Mouse (Mus musculus): ENCODE measurements around the gene Ext2. TPM values are rescaled to one million over a fixed set of nuclear protein-coding genes. Genes with fewer than 3 reads are reported as not detected.

Gene Ext2
- polyA plus RNA-seq, 1 experiment, result 48.8 TPM

DNA sequence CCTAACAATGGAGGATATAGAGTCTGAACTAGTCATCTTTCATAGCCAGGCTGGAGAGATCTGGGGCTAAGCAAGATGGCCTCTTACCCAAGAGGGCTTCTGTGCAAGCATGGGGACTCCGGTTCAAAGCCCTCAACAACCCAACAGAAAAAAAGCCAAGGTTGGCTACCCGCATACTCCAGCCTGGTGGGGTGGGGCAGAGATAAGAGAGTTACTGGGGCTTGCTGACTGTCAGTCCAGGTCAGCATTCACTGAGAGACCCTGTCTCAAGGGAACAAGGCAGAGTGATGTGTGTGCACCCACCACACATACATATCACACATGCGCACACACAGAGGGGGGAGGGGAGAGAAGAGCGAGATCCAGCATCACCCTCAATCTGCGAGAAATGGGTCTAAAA lies 4.6 kb downstream of the Ext2 start:
- TF ChIP-seq GATA1 (IDR thresholded peaks at IDR 0.05; ENCODE audit: low read length), result no peak

DNA sequence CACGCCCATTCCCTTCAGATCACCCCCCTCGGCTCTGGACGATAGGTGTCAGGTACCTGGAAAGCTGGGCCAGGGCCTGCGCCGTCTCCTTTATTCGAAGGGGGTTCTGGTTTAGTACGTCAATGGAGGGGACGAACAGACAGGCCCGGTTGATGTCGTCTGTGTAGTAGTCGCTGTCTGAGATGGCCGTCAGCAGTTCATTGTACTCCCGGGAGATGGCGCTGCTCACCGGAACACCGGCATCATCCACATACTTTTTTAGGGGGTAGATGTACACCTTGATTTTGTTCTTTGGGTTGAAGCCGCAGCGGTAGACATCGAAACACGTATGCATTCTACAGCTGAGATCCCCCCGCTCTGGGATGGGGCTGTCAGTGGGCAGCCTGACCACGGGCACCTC lies 9.0 kb downstream of the Ext2 start:
- no peak for TF ChIP-seq GATA1 (IDR thresholded peaks at IDR 0.05; ENCODE audit: low read length)

DNA sequence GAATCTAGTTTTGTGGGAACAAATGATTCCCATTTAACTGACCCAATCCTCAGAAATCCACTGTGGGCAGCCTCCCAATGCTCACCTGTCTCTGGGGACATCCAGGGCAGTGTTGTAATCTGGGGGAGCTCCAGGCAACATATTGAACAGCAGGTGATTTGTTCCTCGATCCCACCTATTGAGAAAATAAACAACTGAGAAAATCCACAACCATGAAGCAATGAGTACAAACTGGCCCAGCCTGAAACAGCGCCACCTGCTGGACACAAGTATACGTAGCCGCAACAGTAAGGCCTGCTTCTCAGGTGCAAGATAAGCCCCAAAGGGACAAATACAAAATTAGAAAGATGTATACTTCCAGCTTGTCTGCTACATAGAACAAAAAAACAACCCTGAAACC lies 10.6 kb downstream of the Ext2 start:
- TF ChIP-seq GATA1 (IDR thresholded peaks at IDR 0.05; ENCODE audit: low read length), result no peak

DNA sequence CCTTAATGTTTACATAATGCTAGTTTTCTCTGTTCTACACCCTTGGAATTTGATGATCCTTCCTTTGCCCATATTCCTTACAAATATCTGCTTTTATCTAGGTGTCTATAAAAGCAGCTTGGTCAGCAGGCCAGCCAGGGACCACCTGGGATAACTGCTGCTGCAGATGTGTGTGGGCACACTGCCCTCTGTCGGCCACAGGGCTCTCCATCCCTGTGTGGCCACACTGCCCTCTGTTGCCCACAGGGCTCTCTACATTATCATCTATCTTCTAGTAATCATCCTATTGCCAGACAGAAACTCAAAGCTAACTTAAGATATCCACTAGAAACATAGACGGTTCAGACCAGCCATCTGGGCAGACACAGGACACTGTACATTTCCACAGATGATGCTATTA lies 12.4 kb downstream of the Ext2 start:
- no peak for TF ChIP-seq GATA1 (IDR thresholded peaks at IDR 0.05; ENCODE audit: low read length)

DNA sequence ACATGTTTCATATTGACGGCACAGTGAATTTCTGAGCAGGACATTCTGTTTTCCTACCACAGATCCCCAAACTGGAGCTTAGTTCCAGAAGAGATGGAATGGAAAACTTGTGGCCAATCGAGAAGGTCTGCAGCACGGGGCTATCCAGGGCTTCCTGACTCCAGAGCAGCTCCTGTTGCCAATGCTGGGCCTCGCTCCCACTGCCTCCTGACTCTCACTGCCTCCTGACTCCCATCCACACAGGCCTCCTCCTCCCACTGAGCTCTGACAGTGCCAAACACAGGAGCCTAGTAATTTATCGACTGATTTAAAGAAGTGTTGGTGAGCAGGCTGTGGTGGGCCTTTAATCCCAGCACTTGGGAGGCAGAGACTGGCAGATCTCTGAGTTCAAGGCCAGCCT lies 14.3 kb downstream of the Ext2 start:
- no peak for TF ChIP-seq GATA1 (IDR thresholded peaks at IDR 0.05; ENCODE audit: low read length)

DNA sequence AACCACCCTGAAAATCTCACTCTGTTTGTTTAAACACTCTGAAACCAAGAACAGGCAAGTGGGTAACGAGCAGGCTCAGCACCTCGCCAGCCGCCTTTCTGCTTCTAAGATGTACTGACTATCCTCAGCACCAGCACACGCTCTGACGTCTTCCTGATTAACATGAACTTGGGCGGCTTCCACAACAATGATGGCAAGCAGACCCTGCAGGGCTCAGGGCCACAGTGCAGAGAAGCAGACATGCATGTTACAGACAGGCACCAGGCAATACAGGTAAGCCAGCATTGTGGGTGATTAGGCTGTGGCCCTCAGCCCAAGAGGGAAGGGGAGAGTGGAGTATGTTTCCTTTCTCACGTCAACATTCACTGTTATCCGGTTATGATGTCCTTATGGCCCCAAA lies 14.9 kb downstream of the Ext2 start:
- no peak for TF ChIP-seq GATA1 (IDR thresholded peaks at IDR 0.05; ENCODE audit: low read length)

DNA sequence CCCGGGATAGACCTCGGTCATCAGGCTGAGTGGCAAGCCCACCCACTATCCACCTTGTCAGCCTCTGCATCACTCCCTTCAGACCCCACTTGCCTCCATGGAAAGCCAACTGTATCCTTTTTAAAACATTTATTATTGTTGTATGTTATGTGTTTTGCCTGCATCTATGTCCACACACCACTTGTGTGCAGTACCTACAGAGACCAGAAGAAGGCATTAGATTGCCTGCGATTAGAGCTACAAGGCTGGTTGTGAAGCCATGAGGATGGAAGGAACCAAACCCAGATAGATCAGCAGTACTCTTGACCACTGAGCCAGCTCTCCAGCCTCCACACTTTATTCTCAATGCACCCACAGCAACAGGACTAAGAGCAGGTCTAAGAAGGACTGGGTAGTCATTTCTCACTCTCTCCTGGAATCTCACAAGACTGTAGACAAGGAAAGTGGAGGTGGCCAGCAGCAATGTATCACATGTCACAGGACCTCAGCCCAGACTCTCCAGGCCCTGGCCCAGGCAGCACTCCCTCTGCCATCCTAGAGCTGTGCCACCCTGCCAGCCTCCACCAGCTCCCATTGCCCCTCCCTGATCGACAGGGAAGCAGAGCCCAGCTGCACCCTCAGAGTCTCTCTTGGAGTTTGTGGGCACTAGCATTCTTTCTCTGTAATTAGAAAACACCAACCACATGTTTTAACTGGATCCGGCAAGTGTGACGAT lies 15.7 kb downstream of the Ext2 start:
- no peak for TF ChIP-seq GATA1 (IDR thresholded peaks at IDR 0.05; ENCODE audit: low read length)

DNA sequence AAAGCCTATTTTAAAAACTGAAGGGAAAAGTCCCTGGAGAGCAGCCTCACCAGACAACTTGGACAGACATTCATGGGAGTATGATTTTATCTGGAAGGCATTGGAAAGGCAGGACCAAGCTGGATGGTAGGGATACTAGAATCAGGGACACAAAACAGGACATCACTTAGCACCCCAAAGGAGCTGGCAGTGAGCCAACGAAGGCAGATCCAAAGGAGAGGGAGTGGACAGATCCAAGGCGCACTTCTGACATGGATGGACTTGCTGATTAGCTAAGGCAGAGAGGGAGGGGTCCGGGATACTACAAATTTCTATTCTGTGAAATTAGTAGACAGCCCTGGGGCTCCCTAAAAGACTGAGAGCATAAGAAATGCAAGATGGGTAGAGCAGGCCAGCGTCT lies 16.8 kb downstream of the Ext2 start:
- TF ChIP-seq GATA1 (IDR thresholded peaks at IDR 0.05; ENCODE audit: low read length), result no peak

DNA sequence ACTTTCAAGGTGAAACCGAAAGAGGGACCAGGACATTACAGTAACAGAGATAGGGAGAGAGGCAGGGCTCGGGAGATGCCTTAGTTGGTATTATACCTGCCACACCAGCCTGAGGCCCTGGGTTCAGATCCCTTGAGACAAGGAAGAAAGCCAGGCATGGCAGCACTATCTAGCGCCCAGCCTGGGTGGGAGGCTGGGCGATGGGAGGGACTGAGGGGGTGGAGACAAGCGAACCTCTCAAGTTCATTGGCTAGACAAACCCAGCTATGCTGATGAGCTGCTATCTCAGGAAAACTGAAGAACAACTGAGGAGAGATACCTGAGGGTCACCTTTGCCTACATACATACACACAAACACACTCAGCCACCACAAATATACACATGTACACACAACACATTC lies 17.3 kb downstream of the Ext2 start:
- no peak for TF ChIP-seq GATA1 (IDR thresholded peaks at IDR 0.05; ENCODE audit: low read length)

DNA sequence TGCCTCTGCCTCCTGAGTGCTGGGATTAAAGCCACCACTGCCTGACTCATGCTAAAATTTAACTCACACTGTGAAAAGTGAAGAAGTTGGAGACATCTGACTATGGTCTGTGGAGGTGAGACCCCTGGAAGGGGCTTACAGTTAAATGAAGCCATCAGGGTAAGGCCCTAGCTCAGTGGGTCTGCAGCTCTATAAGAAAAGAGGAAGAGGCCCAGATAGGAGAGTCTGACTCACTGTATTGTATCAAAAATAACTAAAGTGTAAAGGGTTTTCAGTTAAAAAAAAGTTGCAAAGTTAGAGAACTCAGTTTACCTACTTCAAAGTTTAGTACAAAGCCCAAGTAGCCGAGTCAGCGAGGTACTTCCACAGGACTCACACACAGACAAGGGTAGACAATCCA lies 19.4 kb downstream of the Ext2 start:
- TF ChIP-seq GATA1 (IDR thresholded peaks at IDR 0.05; ENCODE audit: low read length), result no peak

DNA sequence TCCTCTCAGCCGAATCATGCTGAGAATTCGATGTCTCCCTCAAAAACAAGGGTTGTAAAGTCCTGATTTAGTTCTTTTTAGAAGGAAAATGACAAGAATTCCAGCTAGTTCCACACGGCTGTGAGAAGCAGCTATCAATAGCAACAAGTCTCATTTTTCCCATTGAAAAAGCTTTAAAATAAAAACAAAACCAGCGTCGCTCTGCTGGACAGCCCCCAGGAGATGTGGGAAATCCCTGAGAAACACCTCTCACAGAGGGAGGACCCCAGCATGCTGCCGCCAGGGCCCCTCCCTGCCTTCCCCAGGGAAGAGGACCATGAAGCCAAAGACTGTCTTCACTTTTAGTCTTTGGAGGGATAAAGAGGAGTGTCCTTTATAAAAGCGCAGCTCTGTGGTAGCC lies 21.3 kb downstream of the Ext2 start:
- TF ChIP-seq GATA1 (IDR thresholded peaks at IDR 0.05; ENCODE audit: low read length), result no peak

DNA sequence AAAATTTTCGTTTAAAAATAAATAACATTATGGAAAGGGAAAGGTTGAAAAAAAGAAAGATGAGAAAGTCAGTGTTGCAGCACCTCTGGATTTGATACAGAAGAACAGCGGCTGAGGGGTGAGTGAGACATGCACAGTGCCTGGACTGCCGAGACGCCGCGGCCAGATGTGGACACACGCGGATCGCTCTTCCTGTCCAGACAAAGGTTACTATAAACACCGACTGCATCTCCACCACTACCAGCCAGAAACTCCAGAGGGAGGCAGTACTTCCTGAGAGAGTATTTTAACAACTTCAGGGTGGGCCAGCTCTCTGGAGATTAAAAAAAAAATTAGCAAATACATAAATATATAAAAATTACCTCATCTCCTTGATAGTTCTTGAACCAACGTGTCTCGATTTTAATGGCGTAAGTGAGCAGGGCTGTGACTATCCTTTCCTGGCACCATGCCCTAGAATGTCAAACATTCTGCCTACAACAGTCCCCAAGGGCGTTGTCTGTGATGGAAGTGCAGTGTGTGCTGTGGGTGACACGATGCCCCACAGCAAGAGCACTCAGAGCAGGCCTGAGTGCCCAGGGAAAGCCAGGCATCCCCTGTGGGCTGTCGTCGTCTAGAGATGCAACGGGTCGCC lies 25.1 kb downstream of the Ext2 start:
- no peak for TF ChIP-seq GATA1 (IDR thresholded peaks at IDR 0.05; ENCODE audit: low read length)

DNA sequence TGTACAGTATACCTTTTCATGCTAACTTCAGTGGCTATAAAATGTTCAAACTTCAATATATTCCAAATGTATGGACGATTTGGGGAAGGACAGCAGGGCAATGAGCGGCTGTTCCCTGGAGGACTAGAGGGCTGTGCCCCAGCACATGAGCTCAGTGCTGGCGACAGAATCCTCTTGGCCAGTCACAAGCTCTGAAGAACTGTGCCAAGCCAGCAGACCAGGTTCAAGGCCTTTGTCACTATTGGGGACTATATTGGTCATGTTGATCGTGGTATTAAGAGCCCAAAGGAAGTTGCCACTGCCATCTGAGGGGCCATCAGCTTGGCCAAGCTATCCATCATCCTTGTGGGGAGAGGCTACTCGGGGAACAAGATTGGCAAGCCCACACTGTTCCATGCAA lies 28.0 kb downstream of the Ext2 start:
- TF ChIP-seq GATA1 (IDR thresholded peaks at IDR 0.05; ENCODE audit: low read length), result no peak

DNA sequence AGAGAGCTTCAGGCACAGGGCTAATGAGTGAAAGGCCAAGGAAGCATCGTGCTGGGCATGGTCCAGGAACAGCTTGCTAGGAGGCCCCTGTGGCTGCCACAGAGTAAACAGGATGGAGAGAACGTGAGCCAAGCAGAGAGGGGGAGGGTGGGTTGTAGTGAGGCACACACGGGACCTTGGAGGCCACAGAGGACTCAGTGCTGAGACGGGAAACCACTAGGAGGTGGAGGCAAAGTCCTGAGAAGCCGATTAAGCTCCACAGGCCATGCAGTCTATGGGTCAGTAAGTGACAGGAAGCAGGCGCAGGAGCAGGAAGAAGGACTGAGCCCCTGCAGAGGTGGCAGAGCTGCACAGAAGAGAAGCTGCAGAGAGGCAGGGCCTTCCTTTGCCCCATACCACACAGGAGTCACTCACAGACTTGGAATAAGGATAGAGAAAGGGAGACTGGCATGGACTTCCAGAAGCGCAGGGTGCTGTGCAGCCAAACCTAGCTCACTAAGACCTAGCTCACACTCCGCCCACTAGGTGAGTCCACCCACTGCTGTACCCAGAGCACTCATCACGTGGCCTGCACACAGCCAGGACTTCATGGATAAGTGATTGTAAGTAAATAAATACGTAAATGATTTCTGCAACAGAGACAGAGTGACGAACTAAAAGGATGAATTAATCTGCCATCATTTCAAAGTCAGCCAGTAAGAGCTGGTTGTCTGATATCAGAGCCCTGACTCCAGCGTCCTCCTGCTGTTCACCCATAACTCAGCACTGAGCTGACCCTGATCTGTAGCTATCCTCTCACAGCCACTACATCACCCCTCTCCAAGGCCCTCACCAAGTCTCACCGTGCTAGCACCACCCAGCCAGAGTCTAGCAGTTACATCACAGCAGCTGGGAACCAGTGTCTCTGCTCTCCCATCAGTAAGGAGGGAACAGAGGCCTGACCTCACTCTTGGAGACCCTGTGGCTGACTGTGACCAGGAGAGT lies 30.6 kb downstream of the Ext2 start:
- TF ChIP-seq GATA1 (IDR thresholded peaks at IDR 0.05; ENCODE audit: low read length), result no peak

DNA sequence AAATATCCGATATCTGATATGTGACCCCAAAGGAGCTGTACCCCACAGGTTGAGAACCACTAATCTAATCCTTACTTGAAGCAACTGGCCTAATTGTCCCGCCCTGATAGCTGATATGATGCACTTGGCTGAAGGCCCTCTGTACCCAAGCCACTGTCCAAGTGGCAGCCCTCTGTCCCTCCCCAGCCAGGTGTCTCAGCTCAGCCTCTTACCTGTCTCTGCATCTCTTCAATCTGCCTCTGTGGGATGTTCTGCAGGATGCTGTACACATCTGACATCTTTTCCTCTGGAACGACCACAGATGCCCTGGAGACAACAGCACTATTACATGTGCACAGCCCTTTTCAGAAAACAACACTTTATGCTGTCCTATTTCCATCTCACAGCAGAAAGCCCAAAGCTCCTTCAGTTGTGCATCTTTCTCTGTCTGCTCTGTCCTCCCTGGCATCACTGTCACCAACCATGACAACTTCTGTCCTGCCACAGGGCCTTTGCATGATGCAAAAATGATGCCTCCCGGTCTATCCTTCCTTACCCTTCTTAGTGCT lies 31.5 kb downstream of the Ext2 start:
- TF ChIP-seq GATA1 (IDR thresholded peaks at IDR 0.05; ENCODE audit: low read length), result no peak

DNA sequence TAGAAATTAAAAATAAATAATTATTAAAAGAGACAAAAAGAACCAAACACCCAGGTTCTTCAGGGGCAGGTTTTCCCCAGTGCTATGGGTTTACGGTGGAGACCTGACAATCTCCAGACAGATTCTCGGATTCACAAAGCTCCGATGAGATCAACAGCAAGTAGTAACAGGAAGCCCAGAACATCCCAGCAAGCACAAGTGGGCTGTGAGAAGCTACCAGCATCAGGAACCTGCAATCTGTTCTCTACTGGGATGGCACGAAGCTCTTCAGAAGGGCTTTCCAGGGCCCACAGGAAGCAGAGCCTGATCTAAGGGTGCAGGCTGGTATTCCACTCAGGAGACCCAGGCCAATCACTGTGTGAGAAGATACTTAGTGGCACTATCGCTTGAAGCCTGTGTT lies 33.8 kb downstream of the Ext2 start:
- no peak for TF ChIP-seq GATA1 (IDR thresholded peaks at IDR 0.05; ENCODE audit: low read length)
